Mouse (Mus musculus) midbrain, embryonic 16.5 days (tissue): Measurements from ENCODE around the gene 9030612E09Rik. TPM values are rescaled to one million over a fixed set of nuclear protein-coding genes. Genes with fewer than 3 reads are reported as not detected.

Experiments
- ATAC-seq: fragments of 200-750 bp; cut with Nextera tagmentation; 2 replicates; pipeline ENCODE4 v1.8.0; 2017; ENCODE audit warnings: moderate TSS enrichment
- H3K27ac ChIP-seq: fragments of 300-500 bp; sonication (generic); 2 replicates; pipeline ENCODE4 v1.5.1; 2014; ENCODE audit warnings: mild to moderate bottlenecking, low read length, mixed read lengths
- H3K27me3 ChIP-seq: fragments of 300-500 bp; sonication (generic); 2 replicates; pipeline ENCODE4 v1.6.1; 2014; ENCODE audit warnings: low read depth, low read length, mixed read lengths; ENCODE audit not compliant: control insufficient read depth, insufficient read depth
- H3K36me3 ChIP-seq: fragments of 300-500 bp; sonication (generic); 2 replicates; pipeline ENCODE4 v1.6.1; 2014; ENCODE audit warnings: mild to moderate bottlenecking, low read length, moderate library complexity, mixed read lengths; ENCODE audit not compliant: control insufficient read depth, insufficient read depth
- H3K4me1 ChIP-seq: fragments of 300-500 bp; sonication (generic); 2 replicates; pipeline ENCODE4 v1.6.1; 2014; ENCODE audit warnings: mild to moderate bottlenecking, low read length, mixed read lengths; ENCODE audit not compliant: control insufficient read depth, insufficient read depth
- H3K4me2 ChIP-seq: fragments of 300-500 bp; sonication (generic); 2 replicates; pipeline ENCODE4 v1.6.1; 2014; ENCODE audit warnings: mild to moderate bottlenecking, low read length, mixed read lengths
- H3K4me3 ChIP-seq: fragments of 300-500 bp; sonication (generic); 2 replicates; pipeline ENCODE4 v1.5.1; 2014; ENCODE audit warnings: low read depth, mild to moderate bottlenecking, low read length, moderate library complexity, mixed read lengths
- H3K9ac ChIP-seq: fragments of 300-500 bp; sonication (generic); 2 replicates; pipeline ENCODE4 v1.6.1; 2014; ENCODE audit warnings: low read depth, low read length, mixed read lengths
- H3K9me3 ChIP-seq: fragments of 300-500 bp; sonication (generic); replicated peaks from 2 replicates; pipeline ENCODE4 v1.6.1; 2014; ENCODE audit warnings: mild to moderate bottlenecking, low read length, mixed read lengths; ENCODE audit not compliant: control insufficient read depth, poor library complexity, severe bottlenecking
- WGBS: fragments of 180-500 bp; shearing (Covaris S2); extraction: QIAGEN DNeasy Blood & Tissue Kit; methylation state at CpG from one replicate; pipeline ENCODE4 v1.1.7; 2014; 5-methylcytosine and 5-hydroxymethylcytosine counted together
- polyA plus RNA-seq: library from polyadenylated mRNA; unstranded; fragments of >200 nt; fragmentation: Nextera tagmentation; extraction: Ambion mirVana; gene quantifications from 2 replicates; pipeline ENCODE4 v1.2.1, GENCODE M21; 2015

The 9030612E09Rik gene
- polyA plus RNA-seq, 1 experiment from 2014 or later = 1.8 TPM

GRCm38 (mm10) chr10:43173828-43174325 is 627 bp upstream of the 9030612E09Rik start:
- ATAC-seq = peak; percentile 61
- WGBS = under 1% methylated on average over 31 of the region's 38 CpGs
- no peaks in the 10 kb centered on the region for H3K9me3 ChIP-seq
- H3K27me3 ChIP-seq = no peaks in the 10 kb centered on the region
- no peaks in the 10 kb centered on the region for H3K36me3 ChIP-seq
- H3K4me1 ChIP-seq = peaks cover 31% of the 10 kb centered on the region
- peak overlapping the region; percentile 99 for H3K27ac ChIP-seq
- H3K4me2 ChIP-seq = peak overlapping the region; percentile 82
- H3K4me3 ChIP-seq = peak overlapping the region; percentile 86
- H3K9ac ChIP-seq = peak overlapping the region; percentile 98

GRCm38 (mm10) chr10:43175156-43175601 is 675 bp downstream of the 9030612E09Rik start:
- H3K27me3 ChIP-seq = no peaks in the 10 kb centered on the region

GRCm38 (mm10) chr10:43180313-43180912 is 5.9 kb downstream of the 9030612E09Rik start:
- no peak overlapping the region for H3K9ac ChIP-seq
- WGBS = 28% methylated on average over 5 of the region's 5 CpGs
- peaks cover 14% of the 10 kb centered on the region for H3K4me1 ChIP-seq
- no peak overlapping the region for H3K4me3 ChIP-seq
- H3K4me2 ChIP-seq = peak overlapping the region; percentile 11
- peak; percentile 41; the same call in 1 of the 2 replicates for ATAC-seq
- H3K9me3 ChIP-seq = no peaks in the 10 kb centered on the region
- H3K27me3 ChIP-seq = no peaks in the 10 kb centered on the region
- H3K36me3 ChIP-seq = no peaks in the 10 kb centered on the region
- H3K27ac ChIP-seq = peak overlapping the region; percentile 20

More at GRCm38 (mm10) chr10:43175156-43175601, 675 bp downstream of the 9030612E09Rik start:
- Histone ChIP-seq H3K9ac (peak overlapping the region; percentile 98), H3K36me3 (no peaks in the 10 kb centered on the region), H3K4me2 (peak overlapping the region; percentile 82), H3K9me3 (no peaks in the 10 kb centered on the region), H3K4me1 (peaks cover 23% of the 10 kb centered on the region), H3K27ac (peak overlapping the region; percentile 99), H3K4me3 (peak overlapping the region; percentile 86)
- ATAC-seq = peak; percentile 66
- WGBS = under 1% methylated on average over 18 of the region's 18 CpGs

GRCm38 (mm10) chr10:43200206-43200605 is 25.7 kb downstream of the 9030612E09Rik start:
- H3K27me3 ChIP-seq = no peaks in the 10 kb centered on the region
- no peak for ATAC-seq
- no peaks in the 10 kb centered on the region for H3K4me1 ChIP-seq
- no peak overlapping the region for H3K27ac ChIP-seq
- no peaks in the 10 kb centered on the region for H3K36me3 ChIP-seq
- no peaks in the 10 kb centered on the region for H3K9me3 ChIP-seq
- no peak overlapping the region for H3K4me2 ChIP-seq
- no peak overlapping the region for H3K9ac ChIP-seq
- 96% methylated on average over 2 of the region's 2 CpGs for WGBS
- no peak overlapping the region for H3K4me3 ChIP-seq

- Histone ChIP-seq H3K36me3 (no peaks in the 10 kb centered on the region), H3K9me3 (no peaks in the 10 kb centered on the region), H3K27me3 (no peaks in the 10 kb centered on the region), H3K4me3 (no peak overlapping the region), H3K9ac (no peak overlapping the region), H3K4me2 (no peak overlapping the region), H3K4me1 (no peaks in the 10 kb centered on the region), H3K27ac (no peak overlapping the region)
- WGBS = 86% methylated on average over 3 of the region's 3 CpGs
- no peak for ATAC-seq
These were observed 29.4 kb downstream of the 9030612E09Rik start for GRCm38 (mm10) chr10:43203865-43204264.

GRCm38 (mm10) chr10:43211866-43212265 is 37.4 kb downstream of the 9030612E09Rik start:
- Histone ChIP-seq H3K4me2 (no peak overlapping the region), H3K9me3 (peaks cover 5% of the 10 kb centered on the region), H3K4me3 (no peak overlapping the region), H3K27me3 (no peaks in the 10 kb centered on the region), H3K4me1 (no peaks in the 10 kb centered on the region), H3K9ac (no peak overlapping the region), H3K27ac (no peak overlapping the region), H3K36me3 (no peaks in the 10 kb centered on the region)
- no peak for ATAC-seq
- 32% methylated on average over 6 of the region's 6 CpGs for WGBS

GRCm38 (mm10) chr10:43217361-43217900 is 42.9 kb downstream of the 9030612E09Rik start:
- no peak overlapping the region for H3K27ac ChIP-seq
- H3K4me2 ChIP-seq = no peak overlapping the region
- H3K4me3 ChIP-seq = no peak overlapping the region
- H3K9me3 ChIP-seq = no peaks in the 10 kb centered on the region
- 92% methylated on average over 13 of the region's 13 CpGs for WGBS
- H3K27me3 ChIP-seq = no peaks in the 10 kb centered on the region
- peaks cover 10% of the 10 kb centered on the region for H3K4me1 ChIP-seq
- H3K36me3 ChIP-seq = no peaks in the 10 kb centered on the region
- ATAC-seq = no peak
- H3K9ac ChIP-seq = no peak overlapping the region

- Histone ChIP-seq H3K9me3 (no peaks in the 10 kb centered on the region), H3K27me3 (no peaks in the 10 kb centered on the region), H3K9ac (peak overlapping the region; percentile 91), H3K27ac (peak overlapping the region; percentile 97), H3K36me3 (no peaks in the 10 kb centered on the region), H3K4me2 (peak overlapping the region; percentile 73), H3K4me3 (peak overlapping the region; percentile 83), H3K4me1 (peaks cover 10% of the 10 kb centered on the region)
- ATAC-seq = no peak
- 20% methylated on average over 7 of the region's 7 CpGs for WGBS
These were observed 46.0 kb downstream of the 9030612E09Rik start for GRCm38 (mm10) chr10:43220479-43220878.

GRCm38 (mm10) chr10:43220910-43221625 is 46.6 kb downstream of the 9030612E09Rik start, which contains the start of gene Pdss2:
TSS of gene Pdss2 (plus strand) at chr10:43221486.
- H3K4me1 ChIP-seq = peaks cover 10% of the 10 kb centered on the region

More at GRCm38 (mm10) chr10:43220910-43221625, 46.6 kb downstream of the 9030612E09Rik start, which contains the start of gene Pdss2:
- Histone ChIP-seq H3K36me3 (no peaks in the 10 kb centered on the region), H3K4me3 (peak within 1 kb of the TSS; percentile 83), H3K4me2 (peak within 1 kb of the TSS; percentile 94), H3K27ac (peak within 1 kb of the TSS; percentile 97), H3K9me3 (no peaks in the 10 kb centered on the region), H3K9ac (peak within 1 kb of the TSS; percentile 91), H3K27me3 (no peaks in the 10 kb centered on the region)
- ATAC-seq = peak; percentile 97
- under 1% methylated on average over 50 of the region's 50 CpGs for WGBS
